Mouse (Mus musculus) thymus, postnatal 14 days (tissue): ENCODE data around the gene Fam71b.

Source experiments
- DNase-seq: peaks from one replicate; pipeline ENCODE4 v3.0.0; 2021

Gene Fam71b

GRCm38 (mm10) chr11:46435363-46435762 lies 39.0 kb downstream of the Fam71b start:
- DNase-seq, result no peak

DNA sequence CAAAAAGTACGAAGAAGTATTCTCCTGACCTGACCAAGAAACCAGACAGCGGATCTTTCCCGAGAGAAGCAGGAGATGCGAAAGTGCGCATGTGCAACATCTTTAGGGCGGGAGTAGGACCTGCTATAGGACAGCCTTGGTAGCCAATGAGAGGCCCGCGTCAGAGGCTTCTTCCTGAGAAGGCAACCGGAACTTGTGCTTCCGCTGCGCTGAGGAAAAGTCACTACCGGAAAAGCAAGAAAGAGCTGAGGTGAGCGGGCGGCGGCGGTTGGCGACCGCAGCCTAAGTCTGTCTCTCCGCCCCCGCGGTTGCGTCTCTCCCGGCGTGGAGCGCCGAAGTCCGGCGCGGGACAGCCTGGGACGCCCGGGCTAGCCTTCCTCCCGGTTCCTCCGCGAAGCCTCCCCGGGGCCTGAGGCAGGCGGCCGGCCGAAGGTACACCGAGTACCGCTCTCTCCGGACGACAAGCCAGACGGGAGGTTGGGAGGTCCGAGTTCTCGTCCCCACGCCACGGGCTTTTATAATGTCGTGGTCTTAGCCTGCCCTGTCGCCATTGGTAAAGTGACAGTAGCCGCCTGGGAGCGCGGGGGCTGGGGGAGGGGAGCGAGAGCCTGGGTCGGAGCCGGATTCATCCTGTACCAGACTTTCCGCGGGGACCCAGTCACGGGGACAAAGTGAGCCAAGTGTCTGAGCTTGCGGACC lies 40.5 kb downstream of the Fam71b start, which contains the start of gene Med7:
Med7 (plus strand) TSS at position 166 of the 699 bp plus-strand sequence.
- peak; percentile 95 for DNase-seq

GRCm38 (mm10) chr11:46437459-46438000 lies 41.2 kb downstream of the Fam71b start:
- DNase-seq, result peak; percentile 45

DNA sequence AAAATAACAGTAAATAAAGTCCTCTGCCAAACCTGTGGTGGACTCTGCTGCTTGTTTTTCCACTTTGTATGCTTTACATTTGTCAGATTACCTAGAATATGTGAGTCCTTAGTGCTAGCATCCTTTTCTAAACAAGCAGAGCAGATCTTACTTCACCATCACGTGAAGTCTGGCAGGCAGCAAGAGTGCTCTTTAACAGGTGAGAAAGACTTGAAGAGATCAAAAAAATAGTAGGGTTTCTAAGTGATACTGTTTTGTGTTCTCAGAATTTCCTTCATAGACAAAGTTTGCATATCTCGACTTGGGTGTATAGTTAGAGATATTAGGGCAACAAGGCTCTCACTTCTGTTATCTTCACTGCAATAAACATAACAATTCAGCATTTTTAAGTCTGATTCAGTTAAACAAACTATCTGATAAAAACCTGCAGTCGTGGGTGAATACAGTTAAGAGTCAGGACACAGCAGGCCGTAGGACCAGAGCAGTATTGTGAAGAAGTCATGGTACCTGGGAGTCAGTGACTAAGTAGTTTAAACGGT lies 42.7 kb downstream of the Fam71b start:
- DNase-seq, result no peak

DNA sequence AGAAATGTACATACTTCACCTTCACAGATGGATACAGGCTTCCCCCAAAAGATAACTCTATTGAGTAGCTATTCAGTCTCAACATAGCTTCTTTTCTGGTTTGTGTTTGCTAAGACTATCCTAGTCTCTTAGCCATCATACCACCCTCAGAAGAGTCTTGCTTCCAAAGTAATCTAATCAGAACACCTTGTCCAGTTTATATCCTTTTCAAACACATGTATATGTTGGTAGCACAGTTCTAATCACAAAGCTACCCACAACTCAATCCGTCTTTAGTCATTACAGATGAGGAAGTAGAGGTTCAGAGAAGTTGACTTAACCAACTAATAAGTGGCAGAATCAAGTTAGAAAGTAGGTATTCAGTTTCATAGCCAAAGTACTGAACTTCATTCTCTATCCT lies 45.4 kb downstream of the Fam71b start:
- DNase-seq, result no peak

- no peak for DNase-seq
These were observed 46.8 kb downstream of the Fam71b start for GRCm38 (mm10) chr11:46443152-46443551.

DNA sequence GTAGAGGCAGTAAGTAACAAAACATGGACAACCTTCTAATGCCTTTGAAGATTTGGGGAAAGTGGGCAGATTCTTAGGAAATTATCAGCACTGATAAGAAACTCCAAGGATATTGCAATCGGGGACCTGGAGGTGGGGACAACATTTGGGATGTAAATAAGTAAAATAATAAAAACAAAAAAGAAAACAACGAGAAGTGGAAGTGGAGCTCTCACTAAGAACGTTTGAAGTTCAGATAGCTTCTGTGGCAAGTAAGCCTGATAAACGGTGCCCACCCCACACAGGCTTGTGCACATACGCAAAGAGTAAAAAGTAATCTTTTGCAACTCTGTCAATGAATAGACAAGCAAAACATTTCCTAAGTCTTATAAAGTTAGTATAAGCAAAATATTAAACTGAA lies 47.6 kb downstream of the Fam71b start:
- DNase-seq, result no peak

- no peak for DNase-seq
These were observed 49.8 kb downstream of the Fam71b start for GRCm38 (mm10) chr11:46446150-46446549.

DNA sequence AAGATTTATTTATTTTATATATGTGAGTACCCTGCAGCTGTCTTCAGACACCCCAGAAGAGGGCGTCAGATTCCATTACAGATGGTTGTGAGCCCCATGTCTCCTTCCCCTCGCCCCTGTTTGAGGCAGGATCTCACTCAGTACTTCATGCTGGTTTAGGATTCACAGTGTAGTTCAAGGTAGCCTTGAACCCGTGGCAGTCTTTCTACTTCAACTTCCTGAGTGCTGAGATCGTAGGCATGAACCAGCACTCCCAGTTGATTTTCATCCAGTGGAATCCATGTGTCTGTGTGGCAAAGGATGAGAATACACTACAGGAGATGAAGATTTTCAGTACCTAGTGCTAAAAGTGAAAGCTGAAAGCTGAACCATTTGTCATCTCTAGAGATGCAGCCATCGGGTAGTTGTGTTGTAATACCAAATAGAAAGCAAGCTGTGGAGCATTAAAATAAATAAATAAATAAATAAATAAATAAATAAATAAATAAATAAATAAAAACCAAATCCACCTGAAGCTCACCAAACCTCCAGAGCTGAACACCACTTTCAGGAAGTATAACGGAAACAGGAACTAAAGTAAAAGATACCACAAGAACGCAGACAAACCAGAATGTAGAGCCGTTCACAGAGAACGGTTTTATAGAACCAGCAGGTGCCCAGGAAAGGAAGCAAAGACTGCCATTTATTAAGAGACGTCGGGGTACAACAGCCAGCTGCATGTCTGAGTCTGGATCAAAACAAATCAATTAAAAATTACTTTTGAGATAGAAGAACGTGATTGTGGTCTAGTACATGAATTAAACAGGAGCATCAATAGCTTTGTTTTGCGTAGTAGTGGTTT lies 51.5 kb downstream of the Fam71b start:
- peak; percentile 47 for DNase-seq

GRCm38 (mm10) chr11:46449461-46450080 lies 53.2 kb downstream of the Fam71b start:
- DNase-seq, result no peak

GRCm38 (mm10) chr11:46454453-46455045 lies 58.2 kb downstream of the Fam71b start, which contains the start of gene Havcr2:
Gene Havcr2 (plus strand): TSS chr11:46454935.
- no peak for DNase-seq
